Mouse (Mus musculus) monocyte, adult 2 months (primary cell): ENCODE measurements around the gene Spaca4.

ENCODE experiments used
- DNase-seq, 2 experiments: peaks; one replicate each; pipeline ENCODE4 v3.0.0; 2022; ENCODE audit warnings: low spot score in 2 of 2, low read depth in 1 of 2

Gene Spaca4

GRCm38 (mm10) chr7:45727625-45728024 lies 2.0 kb upstream of the Spaca4 start:
- DNase-seq: no peak

GRCm38 (mm10) chr7:45726419-45726818 lies 806 bp upstream of the Spaca4 start:
- no peak for DNase-seq

- DNase-seq: no peak
These were observed 462 bp downstream of the Spaca4 start for GRCm38 (mm10) chr7:45725151-45725550.

- no peak for DNase-seq
These were observed 1.8 kb downstream of the Spaca4 start for GRCm38 (mm10) chr7:45723781-45724180.

- no peak for DNase-seq
These were observed 2.3 kb downstream of the Spaca4 start for GRCm38 (mm10) chr7:45723301-45723700.

- DNase-seq: no peak
These were observed 3.3 kb downstream of the Spaca4 start for GRCm38 (mm10) chr7:45722348-45722713.

GRCm38 (mm10) chr7:45721642-45722347 lies 3.8 kb downstream of the Spaca4 start:
- no peak for DNase-seq

- DNase-seq: no peak
These were observed 4.4 kb downstream of the Spaca4 start for GRCm38 (mm10) chr7:45721234-45721571.

GRCm38 (mm10) chr7:45720413-45721233 lies 5.0 kb downstream of the Spaca4 start, which contains the start of gene Fam83e:
Gene Fam83e, plus strand, starts transcription at chr7:45721212.
- no peak for DNase-seq

GRCm38 (mm10) chr7:45719738-45720412 lies 5.7 kb downstream of the Spaca4 start:
- DNase-seq: no peak

GRCm38 (mm10) chr7:45719180-45719579 lies 6.4 kb downstream of the Spaca4 start:
- no peak for DNase-seq

GRCm38 (mm10) chr7:45718331-45718730 lies 7.3 kb downstream of the Spaca4 start:
- no peak for DNase-seq

- peak; percentile 94 to 99 for DNase-seq
These were observed 7.7 kb downstream of the Spaca4 start, which contains the start of gene Sphk2 for GRCm38 (mm10) chr7:45717918-45718297. Gene Sphk2, minus strand, starts transcription at chr7:45718002.

- DNase-seq: no peak
These were observed 8.4 kb downstream of the Spaca4 start for GRCm38 (mm10) chr7:45716952-45717917.

- no peak for DNase-seq
These were observed 9.2 kb downstream of the Spaca4 start for GRCm38 (mm10) chr7:45716460-45716857.

GRCm38 (mm10) chr7:45715741-45716459 lies 9.7 kb downstream of the Spaca4 start:
- peak; percentile 75 to 86 for DNase-seq

GRCm38 (mm10) chr7:45715090-45715708 lies 10.4 kb downstream of the Spaca4 start, which contains the start of gene Rpl18:
Gene Rpl18, plus strand, starts transcription at chr7:45715457.
- peak; percentile 91 to 94 for DNase-seq

GRCm38 (mm10) chr7:45714630-45715089 lies 11.0 kb downstream of the Spaca4 start:
- DNase-seq: no peak

- no peak for DNase-seq
These were observed 11.6 kb downstream of the Spaca4 start for GRCm38 (mm10) chr7:45713881-45714520.
